Mouse (Mus musculus): ENCODE results near the gene Ppp1r9a. TPM values are rescaled to one million over a fixed set of nuclear protein-coding genes. Genes with fewer than 3 reads are reported as not detected.
"Not testable (repeated sequence)": the region's sequence is repeated elsewhere in the genome, so short reads cannot be mapped to it uniquely, and the experiment has no call there.

Gene Ppp1r9a
- polyA plus RNA-seq, 1 experiment, result 1.1 TPM

GRCm38 (mm10) chr6:4899906-4900305, 2.8 kb upstream of the Ppp1r9a start:
- TF ChIP-seq POLR2A (IDR thresholded peaks at IDR 0.05; ENCODE audit: low read depth, low read length), result no peak
- no peak for TF ChIP-seq CTCF (IDR thresholded peaks at IDR 0.05; ENCODE audit: extremely low read depth, insufficient read length, insufficient replicate concordance, low read depth, low read length)

DNA sequence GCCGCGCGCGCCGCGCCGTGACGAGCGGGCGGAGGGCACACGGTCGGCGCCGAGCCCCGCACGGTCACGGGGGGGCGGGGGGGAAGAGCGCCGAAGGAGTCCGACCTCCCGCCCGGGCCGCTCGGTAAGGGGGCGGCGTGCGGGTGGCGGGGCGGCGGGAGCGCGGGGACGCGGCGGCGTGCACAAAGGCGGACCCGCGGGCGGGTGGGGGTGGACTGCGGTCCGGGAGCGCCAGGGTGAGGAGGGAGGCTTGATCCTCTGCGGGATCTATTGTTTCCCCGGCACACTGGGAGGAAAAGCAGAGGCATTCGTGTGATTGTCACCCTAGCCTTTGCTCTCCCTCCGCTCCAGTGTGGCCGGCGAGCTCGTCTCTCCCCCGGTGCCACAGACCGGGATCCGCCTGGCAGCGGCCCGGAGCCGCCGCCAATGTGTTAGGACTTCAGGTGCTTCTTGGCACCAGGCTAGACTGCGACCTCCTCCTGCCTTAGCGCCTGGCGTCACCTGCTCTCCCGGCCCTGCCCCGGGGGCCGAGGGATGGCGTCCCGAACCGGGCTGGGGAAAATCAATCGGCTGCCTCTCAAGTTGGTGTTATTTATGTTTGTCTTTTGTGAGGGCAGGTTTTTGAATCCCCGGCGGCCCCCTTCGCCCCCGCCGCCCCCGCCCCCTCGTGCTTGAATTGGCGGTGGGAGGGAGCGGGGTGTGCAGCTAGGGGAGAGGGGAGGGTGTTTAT, 773 bp downstream of the Ppp1r9a start:
- peak overlapping the region; percentile 96 for H3K4me3 ChIP-seq (ENCODE audit: low read depth, low read length)
- H3K27ac ChIP-seq (ENCODE audit: insufficient read depth, low read depth, low read length), result no peak overlapping the region

More at GRCm38 (mm10) chr6:4899906-4900305, 2.8 kb upstream of the Ppp1r9a start:
- Histone ChIP-seq H3K4me1 (ENCODE audit: control insufficient read depth, insufficient read depth, insufficient read length, low read length) (peaks cover 2% of the 10 kb centered on the region), H3K27me3 (ENCODE audit: control insufficient read depth, insufficient read depth, low read length) (0 out of 2 replicates have a peak, but pooled peaks cover 4% of the 10 kb centered on the region), H3K4me3 (ENCODE audit: low read depth, low read length) (no peak overlapping the region), H3K27ac (ENCODE audit: insufficient read depth, low read depth, low read length) (no peak overlapping the region), H3K36me3 (ENCODE audit: control insufficient read depth, insufficient read depth, low read length) (no peaks in the 10 kb centered on the region)
- WGBS, result 80% methylated on average over 6 of the region's 6 CpGs

GRCm38 (mm10) chr6:4904055-4904450, 1.3 kb downstream of the Ppp1r9a start:
- 6% methylated on average over 9 of the region's 9 CpGs for WGBS

More for the DNA sequence above, 773 bp downstream of the Ppp1r9a start:
- under 1% methylated on average over 58 of the region's 77 CpGs for WGBS
- peaks cover 2% of the 10 kb centered on the region for H3K4me1 ChIP-seq (ENCODE audit: control insufficient read depth, insufficient read depth, insufficient read length, low read length)
- H3K36me3 ChIP-seq (ENCODE audit: control insufficient read depth, insufficient read depth, low read length), result no peaks in the 10 kb centered on the region
- TF ChIP-seq CTCF (IDR thresholded peaks at IDR 0.05; ENCODE audit: extremely low read depth, insufficient read length, insufficient replicate concordance, low read depth, low read length), result no peak
- TF ChIP-seq POLR2A (IDR thresholded peaks at IDR 0.05; ENCODE audit: low read depth, low read length), result no peak
- H3K27me3 ChIP-seq (ENCODE audit: control insufficient read depth, insufficient read depth, low read length), result 0 out of 2 replicates have a peak, but pooled peaks cover 4% of the 10 kb centered on the region

DNA sequence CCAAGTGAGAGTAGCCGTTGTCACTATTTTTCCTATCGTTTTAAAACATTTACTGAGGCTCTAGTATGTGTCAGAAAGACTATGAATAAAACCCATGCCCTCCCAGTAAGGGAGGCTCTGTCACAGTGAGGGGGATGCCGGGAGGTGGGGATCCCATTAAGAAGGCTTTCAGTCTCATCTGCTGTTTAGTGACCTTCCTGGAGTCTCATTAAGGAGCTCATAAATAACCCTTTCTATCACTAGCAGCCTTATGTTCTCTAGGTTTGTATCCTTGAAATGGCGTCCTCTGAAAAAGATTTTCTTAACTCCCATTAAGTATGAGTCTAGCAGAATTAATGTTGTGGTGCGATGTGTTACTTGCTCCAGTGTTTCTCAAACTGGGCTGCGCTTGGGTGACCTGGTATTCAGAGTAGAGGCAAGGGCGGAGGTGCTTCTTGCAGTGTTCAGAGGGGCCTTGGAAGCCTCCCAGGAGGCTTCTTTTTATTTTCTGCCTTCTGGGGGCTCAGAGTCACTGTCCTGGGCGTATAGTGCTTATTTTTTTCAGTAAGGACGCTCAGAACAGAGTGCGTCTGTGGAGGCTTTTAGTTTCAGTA, 7.4 kb downstream of the Ppp1r9a start:
- TF ChIP-seq POLR2A (IDR thresholded peaks at IDR 0.05; ENCODE audit: low read depth, low read length) (no peak), CTCF (IDR thresholded peaks at IDR 0.05; ENCODE audit: extremely low read depth, insufficient read length, insufficient replicate concordance, low read depth, low read length) (no peak)
- no peaks in the 10 kb centered on the region for H3K36me3 ChIP-seq (ENCODE audit: control insufficient read depth, insufficient read depth, low read length)
- WGBS, result 91% methylated on average over 10 of the region's 10 CpGs

More at GRCm38 (mm10) chr6:4904055-4904450, 1.3 kb downstream of the Ppp1r9a start:
- no peak for TF ChIP-seq CTCF (IDR thresholded peaks at IDR 0.05; ENCODE audit: extremely low read depth, insufficient read length, insufficient replicate concordance, low read depth, low read length)
- TF ChIP-seq POLR2A (IDR thresholded peaks at IDR 0.05; ENCODE audit: low read depth, low read length), result no peak
- peak overlapping the region; percentile 96 for H3K4me3 ChIP-seq (ENCODE audit: low read depth, low read length)
- no peaks in the 10 kb centered on the region for H3K36me3 ChIP-seq (ENCODE audit: control insufficient read depth, insufficient read depth, low read length)
- 0 out of 2 replicates have a peak, but pooled peaks cover 4% of the 10 kb centered on the region for H3K27me3 ChIP-seq (ENCODE audit: control insufficient read depth, insufficient read depth, low read length)
- H3K4me1 ChIP-seq (ENCODE audit: control insufficient read depth, insufficient read depth, insufficient read length, low read length), result peaks cover 2% of the 10 kb centered on the region
- no peak overlapping the region for H3K27ac ChIP-seq (ENCODE audit: insufficient read depth, low read depth, low read length)

GRCm38 (mm10) chr6:4918470-4918869, 15.8 kb downstream of the Ppp1r9a start:
- H3K27ac ChIP-seq (ENCODE audit: insufficient read depth, low read depth, low read length), result no peak overlapping the region
- H3K4me3 ChIP-seq (ENCODE audit: low read depth, low read length), result no peak overlapping the region
- H3K4me1 ChIP-seq (ENCODE audit: control insufficient read depth, insufficient read depth, insufficient read length, low read length), result no peaks in the 10 kb centered on the region
- no peaks in the 10 kb centered on the region for H3K36me3 ChIP-seq (ENCODE audit: control insufficient read depth, insufficient read depth, low read length)
- TF ChIP-seq POLR2A (IDR thresholded peaks at IDR 0.05; ENCODE audit: low read depth, low read length) (no peak), CTCF (IDR thresholded peaks at IDR 0.05; ENCODE audit: extremely low read depth, insufficient read length, insufficient replicate concordance, low read depth, low read length) (no peak)
- 81% methylated on average over 5 of the region's 5 CpGs for WGBS
- no peaks in the 10 kb centered on the region for H3K27me3 ChIP-seq (ENCODE audit: control insufficient read depth, insufficient read depth, low read length)

More for the DNA sequence above, 7.4 kb downstream of the Ppp1r9a start:
- H3K4me3 ChIP-seq (ENCODE audit: low read depth, low read length), result no peak overlapping the region
- H3K27ac ChIP-seq (ENCODE audit: insufficient read depth, low read depth, low read length), result no peak overlapping the region
- H3K27me3 ChIP-seq (ENCODE audit: control insufficient read depth, insufficient read depth, low read length), result no peaks in the 10 kb centered on the region
- H3K4me1 ChIP-seq (ENCODE audit: control insufficient read depth, insufficient read depth, insufficient read length, low read length), result no peaks in the 10 kb centered on the region

GRCm38 (mm10) chr6:4923791-4924190, 21.1 kb downstream of the Ppp1r9a start:
- not testable (repeated sequence) for H3K4me1 ChIP-seq (ENCODE audit: control insufficient read depth, insufficient read depth, insufficient read length, low read length); H3K27ac ChIP-seq (ENCODE audit: insufficient read depth, low read depth, low read length); H3K4me3 ChIP-seq (ENCODE audit: low read depth, low read length); H3K36me3 ChIP-seq (ENCODE audit: control insufficient read depth, insufficient read depth, low read length); H3K27me3 ChIP-seq (ENCODE audit: control insufficient read depth, insufficient read depth, low read length)

DNA sequence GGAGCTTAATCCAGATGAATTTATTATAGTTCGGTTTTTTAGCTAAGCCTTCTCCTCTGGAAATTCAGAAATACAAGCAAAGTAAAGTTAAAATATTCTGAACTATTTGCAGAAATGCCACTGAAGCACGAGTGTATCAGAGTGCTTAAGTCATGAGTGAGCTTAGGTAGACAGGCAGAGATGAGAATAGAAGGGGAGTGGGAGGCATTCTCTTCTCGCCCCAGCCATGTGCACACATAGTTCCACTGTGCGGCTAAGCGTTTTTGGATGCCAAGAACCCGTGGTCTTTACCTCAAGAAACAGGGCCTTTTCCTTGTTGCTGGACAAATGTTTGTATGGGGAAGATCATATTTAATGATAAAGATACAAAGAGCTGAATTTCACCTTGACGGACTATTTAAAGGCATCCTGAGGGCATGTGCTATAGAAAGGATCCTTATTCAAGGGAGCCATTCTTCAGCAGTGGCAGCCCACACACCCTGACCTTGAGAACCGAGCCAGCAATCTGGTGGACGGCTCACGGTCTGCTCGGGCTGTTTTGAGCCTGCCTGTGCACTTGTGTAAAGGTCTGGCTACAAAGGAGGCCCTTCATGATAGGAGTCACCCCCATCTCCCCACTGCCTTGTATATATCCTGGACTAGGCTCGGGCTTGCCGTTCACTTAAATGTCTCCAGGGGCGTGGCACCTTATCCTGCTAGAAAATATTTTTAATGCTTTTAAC, 23.4 kb downstream of the Ppp1r9a start:
- Histone ChIP-seq H3K27me3 (ENCODE audit: control insufficient read depth, insufficient read depth, low read length) (no peaks in the 10 kb centered on the region), H3K4me3 (ENCODE audit: low read depth, low read length) (no peak overlapping the region), H3K27ac (ENCODE audit: insufficient read depth, low read depth, low read length) (no peak overlapping the region), H3K36me3 (ENCODE audit: control insufficient read depth, insufficient read depth, low read length) (no peaks in the 10 kb centered on the region), H3K4me1 (ENCODE audit: control insufficient read depth, insufficient read depth, insufficient read length, low read length) (no peaks in the 10 kb centered on the region)
- TF ChIP-seq POLR2A (IDR thresholded peaks at IDR 0.05; ENCODE audit: low read depth, low read length) (no peak), CTCF (IDR thresholded peaks at IDR 0.05; ENCODE audit: extremely low read depth, insufficient read length, insufficient replicate concordance, low read depth, low read length) (no peak)
- 70% methylated on average over 14 of the region's 14 CpGs for WGBS
